Mouse (Mus musculus) embryonic facial prominence, embryonic 10.5 days (tissue): ENCODE results near the gene 1700025G04Rik. TPM values are rescaled to one million over a fixed set of nuclear protein-coding genes. Genes with fewer than 3 reads are reported as not detected.

Experiments
- DNase-seq: peaks from one replicate; pipeline ENCODE4 v3.0.0-alpha.2; 2017; ENCODE audit warnings: low spot score
- H3K27ac ChIP-seq: fragments of 300-500 bp; sonication (generic); replicated peaks from 2 replicates; pipeline ENCODE4 v1.5.1; 2016; ENCODE audit warnings: mild to moderate bottlenecking
- H3K27me3 ChIP-seq: fragments of 300-500 bp; sonication (generic); replicated peaks from 2 replicates; pipeline ENCODE4 v1.6.1; 2016; ENCODE audit warnings: low read depth, mild to moderate bottlenecking; ENCODE audit not compliant: poor library complexity, severe bottlenecking
- H3K36me3 ChIP-seq: fragments of 300-500 bp; sonication (generic); replicated peaks from 2 replicates; pipeline ENCODE4 v1.6.1; 2016; ENCODE audit warnings: mild to moderate bottlenecking, moderate library complexity
- H3K4me1 ChIP-seq: fragments of 300-500 bp; sonication (generic); 2 replicates; pipeline ENCODE4 v1.6.1; 2016
- H3K4me3 ChIP-seq: fragments of 300-500 bp; sonication (generic); 2 replicates; pipeline ENCODE4 v1.5.1; 2016; ENCODE audit warnings: mild to moderate bottlenecking, moderate library complexity
- H3K9me3 ChIP-seq: fragments of 300-500 bp; sonication (generic); 2 replicates; pipeline ENCODE4 v1.6.1; 2016; ENCODE audit warnings: mild to moderate bottlenecking
- WGBS: fragments of 180-500 bp; shearing (Covaris S2); methylation state at CpG from one replicate; pipeline ENCODE4 v1.1.7; 2016; 5-methylcytosine and 5-hydroxymethylcytosine counted together
- polyA plus RNA-seq: library from polyadenylated mRNA; unstranded; fragments of >200 nt; fragmentation: Nextera tagmentation; extraction: Ambion mirVana; gene quantifications from 2 replicates; pipeline ENCODE4 v1.2.1, GENCODE M21; 2016

The 1700025G04Rik gene
- polyA plus RNA-seq, 1 experiment from 2014 or later = 14.7 TPM

DNA sequence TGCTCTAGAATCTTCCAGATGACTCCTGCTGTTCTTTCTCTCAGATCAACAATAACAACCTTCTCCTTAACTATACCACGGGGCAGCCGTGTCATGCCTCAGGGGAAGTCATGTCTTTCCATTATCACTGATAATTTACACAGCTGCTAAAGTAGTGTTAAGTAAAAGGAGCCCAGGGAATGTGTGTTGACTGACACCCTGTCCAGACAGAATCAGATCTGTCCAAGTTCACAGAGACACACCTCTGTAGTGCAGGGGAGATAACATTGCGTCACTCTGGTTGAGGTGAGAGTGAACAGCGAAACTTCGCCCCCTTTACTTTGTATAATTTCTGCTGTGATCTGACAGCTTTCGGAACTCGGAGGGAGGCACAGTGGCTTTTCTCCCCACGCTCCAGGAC is 149.9 kb downstream of the 1700025G04Rik start:
- H3K4me3 ChIP-seq = no peak overlapping the region
- H3K27ac ChIP-seq = no peak overlapping the region
- peaks cover 37% of the 10 kb centered on the region for H3K4me1 ChIP-seq
- DNase-seq = no peak
- WGBS = 57% methylated on average over 8 of the region's 8 CpGs
- H3K9me3 ChIP-seq = no peaks in the 10 kb centered on the region
- no peaks in the 10 kb centered on the region for H3K27me3 ChIP-seq
- no peaks in the 10 kb centered on the region for H3K36me3 ChIP-seq

DNA sequence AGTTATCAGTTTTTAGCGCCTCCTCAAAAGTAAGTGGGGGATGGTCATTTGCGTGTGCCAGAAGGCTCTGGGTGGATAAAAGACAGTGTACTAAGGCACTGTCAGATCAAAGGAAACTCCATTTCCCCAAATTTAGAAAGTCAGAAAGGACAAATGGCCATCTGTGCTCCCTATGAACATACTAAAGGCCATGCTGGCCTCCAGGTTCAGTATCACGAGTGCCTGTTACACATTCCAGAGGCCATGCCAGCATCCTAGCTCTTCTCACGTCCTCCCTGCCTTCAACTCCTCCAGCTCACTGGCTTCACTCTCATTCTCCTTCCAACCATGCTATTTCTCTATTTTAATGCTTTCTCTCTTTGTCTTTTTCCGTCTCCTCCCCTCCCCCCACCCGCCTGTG is 150.4 kb downstream of the 1700025G04Rik start:
- no peaks in the 10 kb centered on the region for H3K27me3 ChIP-seq
- H3K4me1 ChIP-seq = peaks cover 32% of the 10 kb centered on the region
- WGBS = 52% methylated on average over 6 of the region's 6 CpGs
- peak overlapping the region; percentile 40; the same call in 1 of the 2 replicates for H3K27ac ChIP-seq
- no peak overlapping the region for H3K4me3 ChIP-seq
- no peaks in the 10 kb centered on the region for H3K36me3 ChIP-seq
- DNase-seq = no peak
- no peaks in the 10 kb centered on the region for H3K9me3 ChIP-seq

DNA sequence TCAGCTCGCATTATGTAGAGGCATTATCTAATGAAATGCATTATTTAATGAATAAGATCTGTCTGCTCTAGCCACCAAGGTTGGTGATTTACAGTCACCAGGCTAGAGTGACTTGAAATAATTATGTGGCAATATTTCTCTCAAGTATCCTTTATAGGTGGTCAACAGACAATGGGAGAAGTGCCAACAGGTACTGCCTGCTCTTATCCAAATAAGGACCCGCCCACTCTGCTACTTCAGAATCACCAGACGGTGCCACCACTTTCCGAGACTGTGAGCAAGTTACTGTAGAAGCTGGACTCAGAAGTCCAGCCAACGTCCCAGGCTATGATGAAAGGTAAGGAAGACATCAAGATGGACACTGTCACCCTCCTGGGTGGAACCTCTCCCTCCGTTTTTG is 156.3 kb downstream of the 1700025G04Rik start:
- no peak for DNase-seq
- 89% methylated on average over 6 of the region's 6 CpGs for WGBS

DNA sequence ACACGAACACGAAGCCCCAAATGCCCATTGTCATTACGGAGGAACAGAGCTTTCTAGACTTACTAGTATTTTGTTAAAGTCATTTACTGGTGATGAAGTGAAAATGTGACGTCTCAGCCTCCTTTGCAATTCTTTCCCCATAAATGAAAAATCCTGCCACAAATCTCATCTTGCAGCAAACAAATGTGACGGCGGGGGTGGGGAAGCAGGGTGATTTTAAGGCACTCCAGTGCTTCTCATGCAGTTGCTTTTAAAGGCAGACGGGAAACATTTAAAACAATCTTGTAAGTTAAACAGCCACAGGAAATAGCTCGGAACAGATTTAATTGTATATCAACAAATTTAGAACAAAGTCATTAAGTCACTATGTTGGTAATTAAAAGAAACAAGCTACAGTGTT is 163.1 kb downstream of the 1700025G04Rik start:
- H3K9me3 ChIP-seq = no peaks in the 10 kb centered on the region
- H3K4me3 ChIP-seq = no peak overlapping the region
- 73% methylated on average over 8 of the region's 8 CpGs for WGBS
- H3K36me3 ChIP-seq = no peaks in the 10 kb centered on the region
- H3K4me1 ChIP-seq = peaks cover 26% of the 10 kb centered on the region
- H3K27ac ChIP-seq = no peak overlapping the region
- no peaks in the 10 kb centered on the region for H3K27me3 ChIP-seq
- no peak for DNase-seq

More for the DNA sequence above, 156.3 kb downstream of the 1700025G04Rik start:
- no peaks in the 10 kb centered on the region for H3K36me3 ChIP-seq
- H3K27ac ChIP-seq = no peak overlapping the region
- H3K4me3 ChIP-seq = no peak overlapping the region
- H3K27me3 ChIP-seq = no peaks in the 10 kb centered on the region
- H3K4me1 ChIP-seq = peaks cover 14% of the 10 kb centered on the region
- H3K9me3 ChIP-seq = no peaks in the 10 kb centered on the region

DNA sequence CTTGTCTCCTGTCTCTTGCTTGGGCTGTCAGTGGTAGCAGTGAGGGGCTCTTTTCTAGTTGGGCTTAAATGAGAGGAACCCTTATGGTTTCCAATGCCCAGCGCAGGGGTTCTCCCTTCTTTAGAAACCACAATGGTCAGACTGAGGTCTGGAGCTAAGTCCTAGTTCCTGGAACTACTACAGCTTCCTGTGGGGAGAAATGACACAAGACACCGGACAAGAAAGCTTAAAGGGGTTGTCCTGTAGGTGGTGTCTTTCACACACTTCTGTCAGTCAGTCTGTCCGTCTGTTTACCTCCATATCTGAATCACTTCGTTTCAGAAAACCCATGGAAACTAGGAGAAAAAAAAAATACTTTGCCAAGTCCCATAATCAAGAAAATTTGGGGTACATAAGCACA is 163.8 kb downstream of the 1700025G04Rik start:
- 79% methylated on average over 4 of the region's 4 CpGs for whole genome bisulfite sequencing
- no peak overlapping the region for H3K4me3 ChIP-seq
- no peaks in the 10 kb centered on the region for H3K36me3 ChIP-seq
- DNase-seq = no peak
- peaks cover 26% of the 10 kb centered on the region for H3K4me1 ChIP-seq
- H3K9me3 ChIP-seq = no peaks in the 10 kb centered on the region
- no peak overlapping the region for H3K27ac ChIP-seq
- H3K27me3 ChIP-seq = no peaks in the 10 kb centered on the region

DNA sequence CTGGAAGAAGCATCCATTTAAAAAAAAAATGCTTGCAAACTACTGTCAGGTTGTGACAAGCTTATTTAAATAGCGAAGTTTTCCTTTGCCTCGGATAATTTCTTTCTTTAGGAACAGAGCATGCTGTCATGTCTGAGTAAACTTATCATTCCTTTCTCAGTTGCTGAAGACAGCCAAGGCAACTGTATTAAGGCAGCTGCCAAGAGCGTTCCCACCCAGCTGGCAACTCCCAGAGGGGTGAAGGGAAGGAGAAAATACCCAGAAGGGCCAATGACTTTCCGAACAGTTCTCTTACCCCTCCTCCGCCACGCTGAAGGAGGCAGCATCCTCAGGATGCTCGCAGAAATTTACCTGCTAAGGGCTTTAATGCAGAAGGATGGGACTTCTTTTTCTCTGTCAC is 164.2 kb downstream of the 1700025G04Rik start:
- no peak overlapping the region for H3K4me3 ChIP-seq
- H3K36me3 ChIP-seq = no peaks in the 10 kb centered on the region
- H3K27me3 ChIP-seq = no peaks in the 10 kb centered on the region
- no peaks in the 10 kb centered on the region for H3K9me3 ChIP-seq
- no peak for DNase-seq
- peaks cover 26% of the 10 kb centered on the region for H3K4me1 ChIP-seq
- H3K27ac ChIP-seq = no peak overlapping the region
- 83% methylated on average over 7 of the region's 7 CpGs for WGBS

DNA sequence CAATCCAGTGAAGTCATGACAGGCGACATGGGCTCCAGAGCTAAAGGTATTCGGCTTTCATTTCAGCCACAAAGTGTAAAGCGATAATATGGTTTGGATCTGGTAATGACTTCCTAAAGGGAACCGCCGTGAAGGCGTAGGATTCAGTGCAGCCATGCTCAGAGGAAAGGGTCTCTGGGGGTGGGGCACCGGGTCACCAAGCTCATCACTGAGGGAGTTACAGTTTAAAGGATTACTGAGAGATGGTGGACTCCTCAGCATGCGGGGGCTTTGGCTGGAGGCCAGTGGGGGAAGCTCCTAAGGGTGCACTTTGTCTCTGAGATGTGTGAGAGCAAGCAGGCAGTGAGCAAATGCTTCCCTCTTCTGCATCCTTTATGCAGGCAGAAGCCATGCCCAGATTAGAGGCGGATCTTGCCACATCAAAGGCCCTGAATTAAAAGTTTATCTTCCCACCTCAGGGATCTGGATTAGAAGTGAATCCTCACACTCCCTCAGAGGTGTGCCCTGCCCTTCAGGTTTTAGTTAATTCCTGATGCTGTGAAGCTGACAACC is 171.0 kb downstream of the 1700025G04Rik start:
- Histone ChIP-seq H3K36me3 (no peaks in the 10 kb centered on the region), H3K4me1 (peaks cover 8% of the 10 kb centered on the region), H3K27ac (no peak overlapping the region), H3K9me3 (no peaks in the 10 kb centered on the region), H3K27me3 (no peaks in the 10 kb centered on the region), H3K4me3 (no peak overlapping the region)
- no peak for DNase-seq
- WGBS = 71% methylated on average over 9 of the region's 9 CpGs

DNA sequence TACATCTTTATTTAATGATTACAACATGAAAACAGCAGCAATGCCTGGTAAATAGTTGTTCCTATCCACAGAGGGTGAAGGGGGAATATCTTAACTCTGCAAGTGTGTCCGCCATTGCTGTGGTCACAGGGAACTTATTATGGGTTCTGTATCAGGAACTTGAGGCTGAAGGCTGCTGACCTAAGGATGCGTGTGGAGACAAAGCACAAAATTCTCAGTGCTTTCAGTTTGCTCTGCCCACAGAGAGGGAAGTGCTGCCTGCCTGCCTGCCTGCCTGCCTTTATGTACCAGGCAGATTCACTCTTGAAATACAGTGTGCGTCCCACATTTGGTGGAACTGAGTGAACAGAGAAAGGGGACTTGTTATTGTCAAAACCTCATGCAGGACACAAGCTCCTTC is 172.2 kb downstream of the 1700025G04Rik start:
- no peaks in the 10 kb centered on the region for H3K27me3 ChIP-seq
- WGBS = 78% methylated on average over 3 of the region's 3 CpGs
- no peak for DNase-seq

DNA sequence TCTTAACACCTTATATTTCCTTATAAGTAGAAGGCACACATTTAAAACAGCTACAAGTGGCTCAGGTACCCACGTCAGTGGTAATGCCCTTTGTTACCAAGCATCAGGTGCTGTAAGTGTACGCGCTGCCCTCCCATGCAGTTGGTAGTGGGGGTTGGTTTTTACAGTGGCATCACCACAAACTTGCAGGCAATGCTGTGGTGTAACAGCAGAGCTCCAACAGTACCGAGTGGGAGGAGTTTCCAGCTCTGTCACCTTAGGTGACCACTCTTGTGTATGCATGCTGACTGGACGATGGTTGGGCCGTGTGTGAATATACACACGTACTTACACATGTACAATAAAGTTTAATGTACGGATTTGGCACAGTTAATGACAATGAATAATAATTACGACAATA is 175.4 kb downstream of the 1700025G04Rik start:
- Histone ChIP-seq H3K4me1 (peaks cover 6% of the 10 kb centered on the region), H3K36me3 (peaks cover 5% of the 10 kb centered on the region; the same call in 1 of the 2 replicates), H3K27ac (no peak overlapping the region), H3K4me3 (no peak overlapping the region), H3K27me3 (no peaks in the 10 kb centered on the region), H3K9me3 (no peaks in the 10 kb centered on the region)
- 92% methylated on average over 9 of the region's 9 CpGs for WGBS
- DNase-seq = no peak

More for the DNA sequence above, 172.2 kb downstream of the 1700025G04Rik start:
- peaks cover 8% of the 10 kb centered on the region for H3K4me1 ChIP-seq
- H3K9me3 ChIP-seq = no peaks in the 10 kb centered on the region
- no peak overlapping the region for H3K27ac ChIP-seq
- H3K4me3 ChIP-seq = no peak overlapping the region
- no peaks in the 10 kb centered on the region for H3K36me3 ChIP-seq

DNA sequence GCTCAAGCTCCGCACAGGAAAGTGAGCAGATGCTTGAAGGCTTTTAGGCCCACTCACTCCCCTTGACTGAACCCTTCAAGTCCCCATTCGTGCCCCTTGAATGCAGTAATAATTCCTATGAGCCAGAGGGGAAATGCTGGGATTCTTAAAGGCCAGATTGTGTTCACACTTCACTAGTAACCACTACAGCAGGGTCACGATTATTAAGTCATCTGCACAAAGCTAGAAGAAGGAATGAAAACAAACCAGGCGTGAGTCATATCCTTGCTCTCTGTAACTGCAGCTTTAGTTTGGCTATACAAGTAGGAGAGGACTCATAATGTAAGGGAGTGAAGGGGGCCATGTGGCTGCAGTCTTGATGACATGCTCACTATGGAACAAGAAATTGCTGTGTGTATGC is 182.9 kb downstream of the 1700025G04Rik start:
- Histone ChIP-seq H3K27me3 (no peaks in the 10 kb centered on the region), H3K36me3 (peaks cover 14% of the 10 kb centered on the region), H3K4me3 (no peak overlapping the region), H3K9me3 (no peaks in the 10 kb centered on the region), H3K4me1 (no peaks in the 10 kb centered on the region), H3K27ac (no peak overlapping the region)
- 86% methylated on average over 4 of the region's 4 CpGs for WGBS
- DNase-seq = no peak

DNA sequence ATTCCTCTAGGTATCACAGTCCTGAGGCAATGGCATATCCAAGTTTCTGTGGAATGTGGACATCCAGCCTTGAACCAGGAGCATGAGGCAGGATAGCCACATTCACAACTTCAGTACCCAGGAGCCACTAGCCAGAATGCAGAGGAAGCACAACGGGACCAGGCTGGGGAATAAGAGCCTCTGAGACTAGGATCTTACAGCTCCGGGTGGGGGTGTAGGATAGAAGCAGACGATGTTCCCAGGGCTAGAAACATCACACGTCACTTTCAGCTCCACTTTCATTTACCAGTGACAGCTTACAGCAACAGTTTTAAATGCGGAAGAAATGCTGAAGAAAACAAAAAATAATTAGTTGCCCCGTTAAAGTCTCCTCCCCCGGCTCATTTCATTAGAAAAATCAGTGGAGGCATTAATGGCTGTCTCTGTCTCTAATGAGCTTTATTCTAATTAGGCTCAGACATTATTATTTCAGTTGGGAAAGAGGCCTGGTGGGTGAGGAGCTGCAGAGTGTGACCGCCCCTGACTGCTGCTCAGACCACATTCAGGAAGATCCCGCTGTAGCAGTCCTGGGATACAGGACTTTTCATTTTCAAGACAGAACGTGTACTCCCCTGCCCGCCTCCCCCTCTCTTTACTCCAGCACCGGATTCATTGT is 189.1 kb downstream of the 1700025G04Rik start:
- DNase-seq = no peak
- Histone ChIP-seq H3K9me3 (no peaks in the 10 kb centered on the region), H3K36me3 (no peaks in the 10 kb centered on the region), H3K27ac (no peak overlapping the region), H3K4me1 (peaks cover 13% of the 10 kb centered on the region), H3K4me3 (no peak overlapping the region), H3K27me3 (no peaks in the 10 kb centered on the region)
- 69% methylated on average over 12 of the region's 12 CpGs for WGBS

DNA sequence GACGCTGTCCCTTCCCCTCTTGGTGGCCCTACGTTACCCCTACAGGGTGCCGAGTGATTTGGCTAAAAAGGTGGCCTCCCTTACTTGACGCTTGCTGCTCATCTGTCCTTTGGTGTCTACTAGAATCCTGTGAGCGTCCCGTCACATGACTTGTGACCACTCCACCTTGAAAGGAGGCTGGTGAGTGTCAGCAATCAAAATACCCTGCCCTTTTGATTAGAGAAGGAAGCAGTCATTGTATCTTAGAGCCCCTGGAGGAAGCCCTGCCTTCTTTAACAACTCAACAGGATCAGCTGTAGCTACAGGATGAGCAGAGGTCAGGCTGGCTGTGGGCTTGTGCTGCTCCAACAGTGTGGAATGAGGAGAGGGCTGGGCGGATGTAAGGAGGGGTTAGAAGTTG is 190.0 kb downstream of the 1700025G04Rik start:
- WGBS = 80% methylated on average over 7 of the region's 7 CpGs
- Histone ChIP-seq H3K27ac (no peak overlapping the region), H3K9me3 (no peaks in the 10 kb centered on the region), H3K4me1 (peaks cover 13% of the 10 kb centered on the region), H3K27me3 (no peaks in the 10 kb centered on the region), H3K4me3 (no peak overlapping the region), H3K36me3 (no peaks in the 10 kb centered on the region)
- DNase-seq = no peak

DNA sequence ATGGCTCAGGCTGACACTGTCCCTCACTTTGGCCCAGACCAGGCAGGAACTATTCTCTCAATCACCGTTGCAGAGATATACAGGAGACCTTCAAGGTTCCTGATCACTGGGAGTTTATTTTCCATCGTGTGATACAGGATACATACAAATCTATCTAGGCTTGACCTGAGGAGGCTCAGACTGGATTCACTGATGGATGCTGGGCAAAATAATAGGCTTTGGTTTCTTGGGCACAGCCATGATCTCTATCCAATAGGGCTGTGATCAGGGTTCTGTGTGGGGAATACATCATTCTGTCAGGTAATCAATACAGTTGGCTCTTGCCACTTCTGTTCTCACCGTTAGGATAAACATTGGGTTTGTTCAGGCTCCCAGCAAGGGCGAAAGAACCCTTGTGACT is 194.5 kb downstream of the 1700025G04Rik start:
- Histone ChIP-seq H3K9me3 (no peaks in the 10 kb centered on the region), H3K36me3 (peaks cover 7% of the 10 kb centered on the region; the same call in 1 of the 2 replicates), H3K27me3 (no peaks in the 10 kb centered on the region), H3K27ac (no peak overlapping the region), H3K4me3 (no peak overlapping the region), H3K4me1 (peaks cover 9% of the 10 kb centered on the region)
- no peak for DNase-seq
- whole genome bisulfite sequencing = 85% methylated on average over 4 of the region's 4 CpGs
